Mouse (Mus musculus): ENCODE results near the gene Olfr107.

Olfr107 gene

DNA sequence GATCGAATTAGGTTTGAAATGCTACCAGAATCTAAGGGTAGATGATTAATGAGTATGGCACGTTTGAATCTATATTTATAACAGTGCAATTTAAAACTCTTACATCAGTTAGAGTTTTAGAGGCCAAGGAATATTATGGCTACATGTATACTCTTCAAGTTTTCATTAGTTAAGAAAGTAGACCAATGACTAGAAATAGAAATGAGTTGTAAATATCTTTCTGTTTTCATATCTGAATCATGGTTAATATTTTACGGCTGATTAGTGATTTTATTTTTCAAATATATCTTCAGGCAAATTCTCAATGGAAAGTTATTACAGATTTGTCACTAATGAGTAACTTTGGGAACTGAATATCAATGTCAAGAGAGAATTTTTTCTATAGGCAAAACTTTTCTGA, at the start of gene Olfr107:
TSS of gene Olfr107 (plus strand) at position 301 of the 400 bp plus-strand sequence.
- no peak for DNase-seq (ENCODE audit: low spot score in 2 of 2)

DNA sequence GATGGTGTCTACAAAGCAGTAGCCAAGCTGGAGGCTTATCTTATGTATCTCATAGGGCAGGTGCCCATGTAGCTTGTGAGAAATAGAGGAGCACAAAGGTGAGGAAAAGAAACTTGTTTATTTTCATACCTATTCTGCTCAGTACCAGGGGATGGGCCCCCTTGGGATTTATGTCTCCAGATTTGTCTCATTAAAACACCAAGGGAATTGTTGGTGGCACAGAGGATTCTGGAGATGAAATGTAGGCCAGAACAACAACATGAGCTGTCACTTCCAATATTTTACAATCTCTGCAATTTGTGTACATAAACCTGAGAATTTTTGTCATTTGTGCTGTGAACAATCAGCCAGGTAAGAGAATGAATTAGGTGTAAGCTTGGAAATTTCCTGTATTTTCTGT, 39.7 kb upstream of the Olfr107 start, which contains the start of gene Olfr104-ps:
TSS of gene Olfr104-ps (plus strand) at position 301 of the 400 bp plus-strand sequence.
- no peak for DNase-seq (ENCODE audit: low spot score in 2 of 2)

DNA sequence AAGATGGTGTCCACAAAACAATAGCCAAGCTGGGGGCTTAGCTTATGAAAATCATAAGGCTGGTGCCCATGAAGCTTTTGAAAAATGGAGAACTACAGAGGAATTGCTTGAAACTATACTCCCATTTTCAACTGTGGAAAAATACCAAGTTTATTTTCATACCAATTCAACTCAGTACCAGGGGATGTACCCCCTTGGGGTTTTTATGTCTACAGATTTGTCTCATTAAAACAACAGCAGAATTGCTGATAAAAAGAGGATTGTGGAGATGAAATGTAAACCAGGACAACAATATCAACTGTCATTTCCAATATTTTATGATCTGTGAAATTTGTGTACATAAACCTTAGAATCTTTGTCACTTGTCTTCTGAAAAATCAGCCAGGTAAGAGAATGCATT, 20.3 kb upstream of the Olfr107 start, which contains the start of gene Olfr105-ps:
TSS of gene Olfr105-ps (plus strand) at position 301 of the 400 bp plus-strand sequence.
- DNase-seq (ENCODE audit: low spot score in 2 of 2), result no peak

DNA sequence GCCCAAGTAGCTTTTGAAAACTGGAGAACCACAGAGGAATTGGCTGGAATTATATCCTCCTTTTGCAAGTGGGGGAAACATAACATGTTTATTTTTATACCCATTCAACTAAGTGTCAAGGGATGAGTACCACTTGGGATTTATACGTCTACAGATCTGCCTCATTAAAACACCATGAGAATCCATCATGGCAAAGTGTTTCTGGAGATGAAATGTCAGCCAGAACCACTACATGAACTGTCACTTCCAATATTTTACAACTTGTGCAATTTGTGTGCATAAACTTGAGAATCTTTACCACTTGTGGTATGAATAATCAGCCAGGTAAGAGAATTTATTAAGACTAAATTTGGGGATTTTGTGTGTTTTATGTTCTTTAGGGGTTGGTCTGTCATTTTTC, 8.9 kb upstream of the Olfr107 start, which contains the start of gene Olfr106-ps:
TSS of gene Olfr106-ps (plus strand) at position 301 of the 400 bp plus-strand sequence.
- DNase-seq (ENCODE audit: low spot score in 2 of 2), result no peak

DNA sequence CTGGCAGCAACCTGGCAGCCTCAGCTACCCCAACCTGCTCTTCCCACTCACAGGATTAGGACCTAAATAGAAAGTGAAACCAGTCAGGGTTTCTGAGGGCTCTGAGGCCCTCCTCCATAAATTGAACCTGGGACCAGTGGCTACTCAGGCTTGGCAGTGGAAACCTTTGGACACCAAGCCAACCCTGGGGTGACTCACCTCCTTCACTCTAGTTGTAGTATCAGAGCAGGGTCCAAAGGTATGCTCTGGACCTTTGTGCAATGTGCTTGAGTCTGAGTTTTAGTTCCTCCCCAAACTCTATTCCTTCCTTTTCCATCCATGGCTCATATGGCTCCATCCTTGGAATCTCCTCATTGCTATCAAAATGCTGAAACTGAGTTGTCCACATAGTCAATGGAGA, 14.4 kb downstream of the Olfr107 start:
- no peak for DNase-seq (ENCODE audit: low spot score in 2 of 2)

DNA sequence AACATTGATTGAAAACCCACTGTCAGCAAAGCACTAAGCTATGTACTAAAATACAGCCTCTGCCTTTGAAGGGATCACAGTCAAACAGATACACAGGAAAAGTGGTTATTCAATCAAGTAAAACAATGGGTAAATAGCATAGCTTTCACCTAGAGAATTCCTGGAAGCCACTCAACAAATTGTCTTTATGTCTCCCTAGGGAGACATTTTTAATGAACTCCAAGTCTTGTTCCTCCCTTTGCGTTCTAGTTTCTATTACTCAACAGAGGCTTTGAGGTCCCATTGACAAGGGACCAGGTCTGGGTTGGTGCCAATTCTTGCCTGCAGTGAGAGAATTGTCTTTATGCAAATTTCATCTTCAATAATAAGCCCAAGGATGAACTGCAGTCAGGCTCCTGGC, 46.2 kb downstream of the Olfr107 start, which contains the start of gene Olfr108:
TSS of gene Olfr108 (plus strand) at position 301 of the 400 bp plus-strand sequence.
- DNase-seq (ENCODE audit: low spot score in 2 of 2), result no peak
